Comparison of ENCODE assay signal across 9 mouse cellular contexts in genomic region chr6:29917383-29917720, GRCm38 (mm10). TPM values are rescaled to one million over a fixed set of nuclear protein-coding genes. Genes with fewer than 3 reads are reported as not detected.
DNase-seq lines count a peak whose midpoint lies in the region; ATAC-seq lines count a peak whose summit lies in the region.
"Had no signal": no experiment of that assay in that cellular context is flagged by ENCODE, and none has a peak within 500 bp of the region (broad histone marks: within the 10 kb centered on the region; RNA-seq: fewer than 3 reads in every experiment).

No protein-coding gene starts in this region.

- peak overlapping the region; percentile 87 for H3K9ac ChIP-seq in heart, embryonic 14.5 days (ENCODE audit: low read length)
- H3K9ac ChIP-seq in kidney, embryonic 16.5 days (replicated peaks; ENCODE audit: low read length): peak overlapping the region; percentile 70

- peak overlapping the region; percentile 91 to 92 for H3K27ac ChIP-seq in heart, embryonic 14.5 days (replicated peaks in 1 of 2; ENCODE audit: control insufficient read depth in 1 of 2, insufficient read depth in 1 of 2, low read depth in 2 of 2, low read length in 2 of 2)
- peak overlapping the region; percentile 58; the same call in 1 of the 2 replicates for H3K27ac ChIP-seq in forebrain, embryonic 10.5 days
- no peak overlapping the region for H3K27ac ChIP-seq in kidney, embryonic 16.5 days (ENCODE audit: low read length)

- H3K4me2 ChIP-seq in heart, embryonic 14.5 days (ENCODE audit: low read length): peak overlapping the region; percentile 91
- H3K4me2 ChIP-seq in kidney, embryonic 16.5 days (replicated peaks; ENCODE audit: low read depth, low read length): peak overlapping the region; percentile 98

- no peak for DNase-seq in heart, postnatal 10 days
- peak; percentile 22 for DNase-seq in WW6 (ENCODE audit: low read depth, low spot score)
- no peak for DNase-seq in forebrain, embryonic 10.5 days (ENCODE audit: extremely low spot score, low spot score)
- DNase-seq in layer of hippocampus, postnatal 25 days (ENCODE audit: extremely low spot score in 1 of 2, low spot score in 1 of 2): no peak
- DNase-seq in thymus, postnatal 14 days: no peak

- H3K36me3 ChIP-seq in heart, embryonic 14.5 days (ENCODE audit: control insufficient read depth, insufficient read depth, low read length): peaks cover 21% of the 10 kb centered on the region
- H3K36me3 ChIP-seq in forebrain, embryonic 10.5 days (replicated peaks): no peaks in the 10 kb centered on the region
- 0 out of 2 replicates have a peak, but pooled peaks cover under 1% of the 10 kb centered on the region for H3K36me3 ChIP-seq in kidney, embryonic 16.5 days (ENCODE audit: insufficient read depth, low read length)

- H3K4me1 ChIP-seq in heart, embryonic 14.5 days (ENCODE audit: control insufficient read depth in 2 of 2, insufficient read depth in 2 of 2, low read length in 2 of 2): peaks cover 0 to 14% of the 10 kb centered on the region in 2 experiments; a peak in 2 of 4 replicates
- H3K4me1 ChIP-seq in forebrain, embryonic 10.5 days: peaks cover 20% of the 10 kb centered on the region
- H3K4me1 ChIP-seq in kidney, embryonic 16.5 days (ENCODE audit: insufficient read depth, low read length): peaks cover 7% of the 10 kb centered on the region

- intact Hi-C loops in heart, postnatal 10 days (cut with DNase I): loop anchor here (5.0 to 10.0 kb wide), 3 partner anchors 50 to 287 kb away; no protein-coding TSS in a partner anchor

- WGBS in heart, embryonic 14.5 days: under 1% methylated on average over 21 of the region's 21 CpGs
- WGBS in forebrain, embryonic 10.5 days: under 1% methylated on average over 21 of the region's 21 CpGs
- under 1% methylated on average over 21 of the region's 21 CpGs for WGBS in kidney, embryonic 16.5 days

- peak overlapping the region; percentile 75 to 98 for H3K4me3 ChIP-seq in heart, embryonic 14.5 days (ENCODE audit: control insufficient read depth in 1 of 2, insufficient read depth in 1 of 2, low read depth in 1 of 2, low read length in 2 of 2)
- peak overlapping the region; percentile 79 for H3K4me3 ChIP-seq in forebrain, embryonic 10.5 days
- peak overlapping the region; percentile 82 for H3K4me3 ChIP-seq in kidney, embryonic 16.5 days (ENCODE audit: low read length)

- H3K27me3 ChIP-seq in heart, embryonic 14.5 days (ENCODE audit: control insufficient read depth, insufficient read depth, low read length): no peaks in the 10 kb centered on the region
- peaks cover 63% of the 10 kb centered on the region for H3K27me3 ChIP-seq in forebrain, embryonic 10.5 days (ENCODE audit: poor library complexity, severe bottlenecking)
- peaks cover 19% of the 10 kb centered on the region for H3K27me3 ChIP-seq in kidney, embryonic 16.5 days (ENCODE audit: insufficient read depth, low read length)

- peak; percentile 72 for ATAC-seq in heart, embryonic 14.5 days (ENCODE audit: insufficient number of reproducible peaks, insufficient read depth, low FRiP score, low read depth)
- peak; percentile 87 for ATAC-seq in kidney, embryonic 16.5 days (ENCODE audit: low FRiP score, low TSS enrichment)
- peak; percentile 32; the same call in 1 of the 2 replicates for ATAC-seq in megakaryocyte-erythroid progenitor cell, adult 5-6 weeks (replicated peaks; ENCODE audit: low FRiP score, low TSS enrichment, poor library complexity, severe bottlenecking)

- no peaks in the 10 kb centered on the region for H3K9me3 ChIP-seq in heart, embryonic 14.5 days (ENCODE audit: control insufficient read depth, low read length)
- no peaks in the 10 kb centered on the region for H3K9me3 ChIP-seq in forebrain, embryonic 10.5 days
- H3K9me3 ChIP-seq in kidney, embryonic 16.5 days (ENCODE audit: low read length): no peaks in the 10 kb centered on the region

RNA-seq across cellular contexts. Expression of gene Strip2, which starts 0.5 kb away (rescaled TPM):
- polyA plus RNA-seq in heart, embryonic 14.5 days (2014; fragmentation: Nextera tagmentation; extraction: Ambion mirVana): 67.0 and 78.5 TPM in 2 replicates
- total RNA-seq in heart, postnatal 10 days (2021): 10 to 100 TPM; 79.2 to 89.9 TPM
- 0.71 and 0.86 TPM in 2 replicates for polyA plus RNA-seq in forebrain, embryonic 10.5 days (2016; fragmentation: Nextera tagmentation; extraction: Ambion mirVana)
- 1.5 and 1.7 TPM in 2 replicates for polyA plus RNA-seq in kidney, embryonic 16.5 days (2015; fragmentation: Nextera tagmentation; extraction: Ambion mirVana)
- total RNA-seq in megakaryocyte-erythroid progenitor cell, adult 5-6 weeks (2014; fragmentation: Nextera tagmentation): 0.48 and 0.82 TPM in 2 replicates
- 1.2 TPM in 1 of 2 replicates, not detected in the other for total RNA-seq in megakaryocyte-erythroid progenitor cell, adult 5-6 weeks (2017)
- 10 to 100 TPM; 20.9 to 22.1 TPM for total RNA-seq in layer of hippocampus, postnatal 25 days (2021)
- total RNA-seq: neutrophil, adult 5-6 weeks had no signal

Comparison
In these comparisons a context has a peak if more than half of its experiments do, and no peak if none do; other contexts are left out.
1. ATAC-seq: peak in every context shown above with its lines; median percentile 87 in kidney, embryonic 16.5 days; 72 in heart, embryonic 14.5 days; 32 in megakaryocyte-erythroid progenitor cell, adult 5-6 weeks.
2. RNA of gene Strip2, which starts 0.5 kb away (total RNA-seq): 79.2 to 89.9 TPM in heart, postnatal 10 days and 20.9 to 22.1 TPM in layer of hippocampus, postnatal 25 days; 0.48 to 1.2 TPM in megakaryocyte-erythroid progenitor cell, adult 5-6 weeks; every median in the first group is over 4 times any median in the second.
3. Peak in every context shown above with its lines, with median percentiles within 50 percentile points of each other: H3K4me3 ChIP-seq.